Mouse (Mus musculus) stomach, embryonic 15.5 days (tissue): ENCODE measurements around the gene Cyp4f15. TPM values are rescaled to one million over a fixed set of nuclear protein-coding genes. Genes with fewer than 3 reads are reported as not detected.
A peak's percentile ranks its signal among the peaks of the same experiment; 100 is the strongest.
"Not testable (repeated sequence)": the region's sequence is repeated elsewhere in the genome, so short reads cannot be mapped to it uniquely, and the experiment has no call there.

Experiments used
- ATAC-seq: fragments of 200-750 bp; cut with Nextera tagmentation; 2 replicates; pipeline ENCODE4 v1.8.0; 2017; ENCODE audit warnings: low read depth, moderate number of reproducible peaks, moderate TSS enrichment; ENCODE audit not compliant: insufficient read depth, low FRiP score
- H3K27ac ChIP-seq: fragments of 300-500 bp; sonication (generic); 2 replicates; pipeline ENCODE4 v1.5.1; 2015; ENCODE audit warnings: mild to moderate bottlenecking, inconsistent platforms
- H3K27me3 ChIP-seq: fragments of 300-500 bp; sonication (generic); replicated peaks from 2 replicates; pipeline ENCODE4 v1.6.1; 2015; ENCODE audit warnings: inconsistent platforms
- H3K36me3 ChIP-seq: fragments of 300-500 bp; sonication (generic); 2 replicates; pipeline ENCODE4 v1.6.1; 2015; ENCODE audit warnings: inconsistent platforms
- H3K4me1 ChIP-seq: fragments of 300-500 bp; sonication (generic); 2 replicates; pipeline ENCODE4 v1.6.1; 2015; ENCODE audit warnings: inconsistent platforms
- H3K4me2 ChIP-seq: fragments of 300-500 bp; sonication (generic); 2 replicates; pipeline ENCODE4 v1.6.1; 2015; ENCODE audit warnings: mild to moderate bottlenecking, inconsistent platforms
- H3K4me3 ChIP-seq: fragments of 300-500 bp; sonication (generic); replicated peaks from 2 replicates; pipeline ENCODE4 v1.5.1; 2015; ENCODE audit warnings: inconsistent platforms
- H3K9ac ChIP-seq: fragments of 300-500 bp; sonication (generic); 2 replicates; pipeline ENCODE4 v1.6.1; 2015; ENCODE audit warnings: inconsistent platforms
- H3K9me3 ChIP-seq: fragments of 300-500 bp; sonication (generic); 2 replicates; pipeline ENCODE4 v1.6.1; 2016; ENCODE audit warnings: inconsistent platforms
- WGBS: fragments of 180-500 bp; shearing (Covaris S2); methylation state at CpG from one replicate; pipeline ENCODE4 v1.1.7; 2015; 5-methylcytosine and 5-hydroxymethylcytosine counted together
- polyA plus RNA-seq: library from polyadenylated mRNA; unstranded; fragments of >200 nt; fragmentation: Nextera tagmentation; extraction: Ambion mirVana; gene quantifications from 2 replicates; pipeline ENCODE4 v1.2.1, GENCODE M21; 2015

Gene Cyp4f15
- polyA plus RNA-seq, 1 experiment from 2014 or later: 1.7 TPM

GRCm38 (mm10) chr17:32690959-32691358 is 5.5 kb downstream of the Cyp4f15 start:
- WGBS: 73% methylated on average over 1 of the region's 1 CpGs
- Histone ChIP-seq H3K4me1 (no peaks in the 10 kb centered on the region), H3K36me3 (no peaks in the 10 kb centered on the region), H3K27me3 (no peaks in the 10 kb centered on the region), H3K9me3 (no peaks in the 10 kb centered on the region), H3K4me2 (no peak overlapping the region), H3K4me3 (no peak overlapping the region), H3K9ac (no peak overlapping the region), H3K27ac (no peak overlapping the region)
- no peak for ATAC-seq

- Histone ChIP-seq H3K36me3 (no peaks in the 10 kb centered on the region), H3K4me1 (no peaks in the 10 kb centered on the region), H3K9me3 (no peaks in the 10 kb centered on the region), H3K4me2 (peak overlapping the region; percentile 37), H3K9ac (no peak overlapping the region), H3K27me3 (no peaks in the 10 kb centered on the region), H3K27ac (no peak overlapping the region), H3K4me3 (peak overlapping the region; percentile 5; the same call in 1 of the 2 replicates)
- 33% methylated on average over 22 of the region's 22 CpGs for WGBS
- peak; percentile 75 for ATAC-seq
Observed at GRCm38 (mm10) chr17:32702826-32703225, 17.4 kb downstream of the Cyp4f15 start.

- ATAC-seq, H3K4me1 ChIP-seq: not testable (repeated sequence)
Observed at GRCm38 (mm10) chr17:32710541-32710940, 25.1 kb downstream of the Cyp4f15 start.

GRCm38 (mm10) chr17:32722151-32722550 is 36.7 kb downstream of the Cyp4f15 start:
- WGBS: 64% methylated on average over 1 of the region's 1 CpGs
- not testable (repeated sequence) for H3K27ac ChIP-seq, H3K36me3 ChIP-seq, ATAC-seq, H3K27me3 ChIP-seq, H3K4me1 ChIP-seq, H3K4me2 ChIP-seq, H3K4me3 ChIP-seq, H3K9ac ChIP-seq, H3K9me3 ChIP-seq

More at GRCm38 (mm10) chr17:32710541-32710940, 25.1 kb downstream of the Cyp4f15 start:
- H3K4me3 ChIP-seq, H3K9me3 ChIP-seq, H3K4me2 ChIP-seq, H3K27me3 ChIP-seq, H3K27ac ChIP-seq, H3K36me3 ChIP-seq, H3K9ac ChIP-seq: not testable (repeated sequence)

DNA sequence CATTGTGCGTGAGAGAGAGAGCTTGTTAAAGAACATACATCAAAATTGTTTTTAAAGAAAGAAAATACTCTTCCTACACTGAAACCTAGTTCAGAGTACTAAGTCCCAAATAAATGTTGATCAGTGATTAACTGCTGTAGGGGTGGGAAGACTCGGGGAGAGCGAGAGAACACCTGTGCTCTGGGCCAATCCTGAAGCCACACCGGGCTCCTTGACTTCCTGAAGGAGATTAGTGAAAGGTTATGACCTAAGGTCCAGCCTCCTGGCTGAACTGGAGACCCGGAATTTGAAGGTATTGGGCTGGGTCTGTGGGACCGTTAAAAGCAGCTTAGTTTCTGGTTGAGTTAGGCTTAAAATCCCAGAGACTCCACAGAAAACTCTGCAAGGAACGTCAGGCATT is 37.3 kb downstream of the Cyp4f15 start:
- no peak overlapping the region for H3K4me3 ChIP-seq
- H3K36me3 ChIP-seq: no peaks in the 10 kb centered on the region
- H3K4me1 ChIP-seq: no peaks in the 10 kb centered on the region
- no peak overlapping the region for H3K4me2 ChIP-seq
- 79% methylated on average over 7 of the region's 7 CpGs for WGBS
- no peak for ATAC-seq
- no peak overlapping the region for H3K27ac ChIP-seq
- no peak overlapping the region for H3K9ac ChIP-seq
- H3K27me3 ChIP-seq: no peaks in the 10 kb centered on the region
- no peaks in the 10 kb centered on the region for H3K9me3 ChIP-seq

- H3K27ac ChIP-seq, H3K4me3 ChIP-seq, ATAC-seq, H3K9ac ChIP-seq, H3K9me3 ChIP-seq, H3K4me2 ChIP-seq, H3K27me3 ChIP-seq, H3K4me1 ChIP-seq, H3K36me3 ChIP-seq: not testable (repeated sequence)
Observed at GRCm38 (mm10) chr17:32726360-32726759, 40.9 kb downstream of the Cyp4f15 start.

DNA sequence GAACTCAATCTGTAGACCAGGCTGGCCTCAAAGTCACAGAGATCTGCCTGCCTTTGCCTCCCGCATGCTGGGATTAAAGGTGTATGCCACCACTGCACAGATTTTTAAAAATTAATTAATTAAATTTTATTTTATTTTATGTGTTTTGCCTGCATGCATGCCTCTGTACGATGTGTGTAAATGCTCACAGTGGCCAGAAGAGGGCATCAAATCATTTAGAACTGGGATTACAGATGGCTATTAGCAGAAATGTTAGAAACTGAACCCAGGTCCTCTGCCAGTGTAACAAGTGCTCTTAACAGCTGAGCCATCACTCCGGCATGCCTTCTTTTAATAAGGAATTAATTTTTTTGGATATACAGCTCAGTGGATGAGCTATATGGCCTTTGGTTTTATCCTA is 43.6 kb downstream of the Cyp4f15 start:
- ATAC-seq: no peak
- Histone ChIP-seq H3K4me3 (no peak overlapping the region), H3K27ac (no peak overlapping the region), H3K4me2 (no peak overlapping the region), H3K27me3 (no peaks in the 10 kb centered on the region), H3K9me3 (no peaks in the 10 kb centered on the region), H3K9ac (no peak overlapping the region), H3K36me3 (no peaks in the 10 kb centered on the region), H3K4me1 (no peaks in the 10 kb centered on the region)
- WGBS: 64% methylated on average over 3 of the region's 3 CpGs

DNA sequence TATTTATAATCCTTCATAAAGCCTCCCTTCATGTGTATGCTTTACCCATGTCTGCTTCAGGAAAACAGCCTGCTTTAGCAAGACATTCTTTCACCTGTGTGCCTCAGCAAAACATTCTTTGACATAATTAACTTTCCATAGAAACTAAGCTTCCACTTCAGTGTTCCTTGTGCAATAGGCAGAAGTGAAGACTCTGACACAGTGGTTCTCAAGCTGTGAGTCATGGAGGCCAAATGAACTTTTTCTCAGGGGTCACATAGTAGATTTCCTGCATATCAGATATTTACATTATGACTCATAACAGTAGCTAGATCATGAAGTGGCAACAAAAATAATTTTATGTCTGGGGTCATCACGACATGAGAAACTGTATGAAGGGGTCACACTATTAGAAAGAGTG is 53.0 kb downstream of the Cyp4f15 start:
- Histone ChIP-seq H3K4me3 (no peak overlapping the region), H3K9ac (no peak overlapping the region), H3K36me3 (no peaks in the 10 kb centered on the region), H3K27ac (no peak overlapping the region), H3K9me3 (no peaks in the 10 kb centered on the region), H3K4me2 (no peak overlapping the region), H3K4me1 (no peaks in the 10 kb centered on the region), H3K27me3 (no peaks in the 10 kb centered on the region)
- 71% methylated on average over 1 of the region's 1 CpGs for WGBS
- ATAC-seq: no peak

GRCm38 (mm10) chr17:32741057-32741456 is 55.6 kb downstream of the Cyp4f15 start:
- 63% methylated on average over 1 of the region's 1 CpGs for WGBS
- Histone ChIP-seq H3K4me2 (no peak overlapping the region), H3K36me3 (no peaks in the 10 kb centered on the region), H3K27ac (no peak overlapping the region), H3K9ac (no peak overlapping the region), H3K4me1 (no peaks in the 10 kb centered on the region), H3K27me3 (no peaks in the 10 kb centered on the region), H3K4me3 (no peak overlapping the region), H3K9me3 (no peaks in the 10 kb centered on the region)
- ATAC-seq: no peak

DNA sequence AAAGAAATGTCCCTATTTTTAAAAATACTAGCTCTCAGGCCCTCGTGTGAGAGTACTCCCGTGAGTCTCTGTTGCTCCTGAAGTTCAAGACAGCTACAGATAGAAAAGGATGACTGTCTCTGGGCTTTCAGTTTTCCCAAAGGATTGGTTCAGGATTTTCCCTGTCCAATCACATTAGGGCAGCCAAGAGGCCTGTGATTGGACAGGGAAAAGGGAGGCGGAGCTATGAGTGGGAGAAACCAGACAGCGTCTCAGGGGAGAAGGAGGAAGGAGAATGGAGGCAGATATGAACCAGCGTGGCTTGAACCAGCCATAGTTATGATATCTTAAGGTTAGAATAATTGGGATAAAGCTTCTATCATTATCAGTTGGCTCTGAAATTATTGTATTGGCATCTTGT is 65.2 kb downstream of the Cyp4f15 start:
- Histone ChIP-seq H3K4me3 (no peak overlapping the region), H3K36me3 (no peaks in the 10 kb centered on the region), H3K9me3 (no peaks in the 10 kb centered on the region), H3K9ac (no peak overlapping the region), H3K27ac (no peak overlapping the region), H3K4me1 (no peaks in the 10 kb centered on the region), H3K4me2 (no peak overlapping the region), H3K27me3 (no peaks in the 10 kb centered on the region)
- ATAC-seq: no peak
- WGBS: 44% methylated on average over 5 of the region's 5 CpGs

Other genes with a start within 250 kb of the Cyp4f15 start
- 5.2 and 8.9 TPM in 2 replicates for gene Cyp4f39, start 232.9 kb upstream of the Cyp4f15 start, polyA plus RNA-seq
- 6.5 and 7.4 TPM in 2 replicates for gene Cyp4f17, start 179.6 kb upstream of the Cyp4f15 start, polyA plus RNA-seq
- gene Cyp4f16, start 149.1 kb upstream of the Cyp4f15 start, polyA plus RNA-seq: 24.6 and 26.6 TPM in 2 replicates
- gene Cyp4f37, start 64.3 kb upstream of the Cyp4f15 start, polyA plus RNA-seq: not detected in 2 replicates
- gene Cyp4f40, start 26.7 kb upstream of the Cyp4f15 start, polyA plus RNA-seq: 2.9 and 3.6 TPM in 2 replicates
- gene Zfp871, start 102.7 kb downstream of the Cyp4f15 start, polyA plus RNA-seq: 24.8 and 25.9 TPM in 2 replicates
- gene Zfp811, start 124.3 kb downstream of the Cyp4f15 start, polyA plus RNA-seq: 3.6 and 4.0 TPM in 2 replicates
- 10.1 and 12.3 TPM in 2 replicates for gene Zfp799, start 144.6 kb downstream of the Cyp4f15 start, polyA plus RNA-seq
- gene Zfp870, start 206.0 kb downstream of the Cyp4f15 start, polyA plus RNA-seq: 4.3 and 6.1 TPM in 2 replicates
- gene Cyp4f14, start 231.7 kb downstream of the Cyp4f15 start, polyA plus RNA-seq: 0.58 and 0.62 TPM in 2 replicates